Mouse (Mus musculus): Measurements from ENCODE around the gene Gopc.

Gene Gopc

GRCm38 (mm10) chr10:52287852-52288533, 93.9 kb downstream of the Gopc start:
- TF ChIP-seq GATA4 (IDR thresholded peaks at IDR 0.05; ENCODE audit: insufficient replicate concordance, low read length), result no peak

Data from liver, adult (tissue).